ENCODE assay signal across 9 mouse cellular contexts in the genomic region with DNA sequence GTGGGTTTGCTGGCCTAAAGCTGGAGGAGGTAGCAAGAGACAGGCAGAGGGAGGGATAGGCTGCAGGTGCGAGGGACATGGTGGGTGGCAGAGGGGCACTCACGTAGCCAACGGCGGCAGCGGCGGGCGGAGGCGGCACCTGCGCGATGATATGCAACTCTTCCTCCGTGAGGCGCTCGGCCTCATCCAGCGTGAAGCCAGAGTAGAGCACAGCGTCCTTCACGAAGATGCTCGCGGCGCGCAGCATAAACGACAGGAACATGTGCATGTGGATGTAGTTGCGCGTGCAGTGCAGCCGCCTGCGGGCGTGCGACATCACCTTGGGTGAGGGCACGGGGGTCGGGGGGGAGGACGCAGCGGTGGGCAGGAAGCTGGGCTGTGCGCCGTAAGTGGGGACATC. TPM values are rescaled to one million over a fixed set of nuclear protein-coding genes. Genes with fewer than 3 reads are reported as not detected.
DNase-seq lines count a peak whose midpoint lies in the region; ATAC-seq lines count a peak whose summit lies in the region.
"Had no signal": no experiment of that assay in that cellular context is flagged by ENCODE, and none has a peak within 500 bp of the region (broad histone marks: within the 10 kb centered on the region; RNA-seq: fewer than 3 reads in every experiment).

No protein-coding gene starts in this region.

- no peak overlapping the region for H3K9ac ChIP-seq in neural tube, embryonic 11.5 days (ENCODE audit: low read length)
- no peak overlapping the region for H3K9ac ChIP-seq in limb, embryonic 13.5 days
- H3K9ac ChIP-seq in stomach, embryonic 16.5 days (ENCODE audit: low read length) = no peak overlapping the region

- no peaks in the 10 kb centered on the region for H3K9me3 ChIP-seq in neural tube, embryonic 11.5 days (ENCODE audit: control insufficient read depth, low read length)
- no peaks in the 10 kb centered on the region for H3K9me3 ChIP-seq in forebrain, embryonic 10.5 days
- no peaks in the 10 kb centered on the region for H3K9me3 ChIP-seq in limb, embryonic 13.5 days
- no peaks in the 10 kb centered on the region for H3K9me3 ChIP-seq in stomach, embryonic 16.5 days (replicated peaks; ENCODE audit: control insufficient read depth, low read length)

- H3K27ac ChIP-seq in neural tube, embryonic 11.5 days (ENCODE audit: low read depth, low read length) = no peak overlapping the region
- H3K27ac ChIP-seq in forebrain, embryonic 10.5 days = no peak overlapping the region
- no peak overlapping the region for H3K27ac ChIP-seq in limb, embryonic 13.5 days
- no peak overlapping the region for H3K27ac ChIP-seq in stomach, embryonic 16.5 days (ENCODE audit: low read length)

- peaks cover 12% of the 10 kb centered on the region for H3K27me3 ChIP-seq in neural tube, embryonic 11.5 days (ENCODE audit: control insufficient read depth, insufficient read depth, low read length)
- H3K27me3 ChIP-seq in forebrain, embryonic 10.5 days (ENCODE audit: poor library complexity, severe bottlenecking) = peaks cover 74% of the 10 kb centered on the region
- H3K27me3 ChIP-seq in limb, embryonic 13.5 days = peaks cover 42% of the 10 kb centered on the region
- peaks cover 10% of the 10 kb centered on the region for H3K27me3 ChIP-seq in stomach, embryonic 16.5 days (ENCODE audit: control insufficient read depth, insufficient read depth, low read length)

- peaks cover 4% of the 10 kb centered on the region; the same call in 1 of the 2 replicates for H3K36me3 ChIP-seq in neural tube, embryonic 11.5 days (ENCODE audit: control insufficient read depth, insufficient read depth, low read length)
- peaks cover 32% of the 10 kb centered on the region for H3K36me3 ChIP-seq in forebrain, embryonic 10.5 days (replicated peaks)
- peaks cover 95% of the 10 kb centered on the region for H3K36me3 ChIP-seq in limb, embryonic 13.5 days
- no peaks in the 10 kb centered on the region; the same call in 1 of the 2 replicates for H3K36me3 ChIP-seq in stomach, embryonic 16.5 days (ENCODE audit: control insufficient read depth, insufficient read depth, low read length)

- H3K4me1 ChIP-seq in neural tube, embryonic 11.5 days (ENCODE audit: control insufficient read depth, insufficient read depth, low read length) = peaks cover 7% of the 10 kb centered on the region
- H3K4me1 ChIP-seq in forebrain, embryonic 10.5 days = peaks cover 36% of the 10 kb centered on the region
- peaks cover 56% of the 10 kb centered on the region for H3K4me1 ChIP-seq in limb, embryonic 13.5 days
- peaks cover 4% of the 10 kb centered on the region; the same call in 1 of the 2 replicates for H3K4me1 ChIP-seq in stomach, embryonic 16.5 days (ENCODE audit: control insufficient read depth, insufficient read depth, low read length)

- intact Hi-C loops in heart, postnatal 25 days (cut with DNase I) = no loop called here

- DNase-seq in neural tube, embryonic 11.5 days (ENCODE audit: low spot score) = no peak
- no peak for DNase-seq in neural tube, embryonic 10.5 days (ENCODE audit: extremely low spot score, low spot score)
- DNase-seq in forebrain, embryonic 10.5 days (ENCODE audit: extremely low spot score, low spot score) = no peak
- no peak for DNase-seq in layer of hippocampus, adult 9-10 months (ENCODE audit: low spot score)
- no peak for DNase-seq in gastrocnemius, postnatal 25 days
- DNase-seq in heart, postnatal 25 days (ENCODE audit: low spot score) = no peak
- DNase-seq: lung, postnatal 10 days had no signal

- no peak for ATAC-seq in neural tube, embryonic 11.5 days (ENCODE audit: insufficient read depth, low FRiP score, low TSS enrichment)
- no peak for ATAC-seq in limb, embryonic 13.5 days (ENCODE audit: low FRiP score, low read depth)
- ATAC-seq in stomach, embryonic 16.5 days (ENCODE audit: insufficient read depth, low FRiP score) = no peak

- H3K4me3 ChIP-seq in neural tube, embryonic 11.5 days (ENCODE audit: low read depth, low read length) = no peak overlapping the region
- peak overlapping the region; percentile 46 for H3K4me3 ChIP-seq in forebrain, embryonic 10.5 days
- H3K4me3 ChIP-seq in limb, embryonic 13.5 days = no peak overlapping the region; the same call in 1 of the 2 replicates
- no peak overlapping the region; the same call in 1 of the 2 replicates for H3K4me3 ChIP-seq in stomach, embryonic 16.5 days (replicated peaks; ENCODE audit: low read length)

- H3K4me2 ChIP-seq in neural tube, embryonic 11.5 days (ENCODE audit: low read depth) = 0 out of 2 replicates have a peak overlapping the region, but pooled peaks have one; percentile 24
- peak overlapping the region; percentile 36 for H3K4me2 ChIP-seq in limb, embryonic 13.5 days (replicated peaks)
- peak overlapping the region; percentile 36 for H3K4me2 ChIP-seq in stomach, embryonic 16.5 days (ENCODE audit: low read depth, low read length)

- 22% methylated on average over 26 of the region's 33 CpGs for WGBS in neural tube, embryonic 11.5 days
- 3% methylated on average over 33 of the region's 33 CpGs for WGBS in forebrain, embryonic 10.5 days
- 24% methylated on average over 33 of the region's 33 CpGs for WGBS in limb, embryonic 13.5 days
- 31% methylated on average over 32 of the region's 33 CpGs for WGBS in stomach, embryonic 16.5 days

RNA-seq across cellular contexts. Expression of gene Myl3, which starts 14.8 kb away (rescaled TPM):
- 2.9 and 5.3 TPM in 2 replicates for polyA plus RNA-seq in neural tube, embryonic 11.5 days (2014; fragmentation: Nextera tagmentation; extraction: Ambion mirVana)
- 0.27 and 0.54 TPM in 2 replicates for polyA plus RNA-seq in forebrain, embryonic 10.5 days (2016; fragmentation: Nextera tagmentation; extraction: Ambion mirVana)
- 3.5 and 4.8 TPM in 2 replicates for polyA plus RNA-seq in limb, embryonic 13.5 days (2015; fragmentation: Nextera tagmentation; extraction: Ambion mirVana)
- polyA plus RNA-seq in stomach, embryonic 16.5 days (2015; fragmentation: Nextera tagmentation; extraction: Ambion mirVana) = 0.59 and 12.9 TPM in 2 replicates
- total RNA-seq in gastrocnemius, postnatal 25 days (2021) = 100 to 1,000 TPM; 119 to 840 TPM
- over 10,000 TPM; 11,742 to 12,072 TPM for total RNA-seq in heart, postnatal 25 days (2021)

RNA-seq across cellular contexts. Expression of gene Pth1r, which starts 20.1 kb away (rescaled TPM):
- 33.7 and 36.2 TPM in 2 replicates for polyA plus RNA-seq in neural tube, embryonic 11.5 days (2014; fragmentation: Nextera tagmentation; extraction: Ambion mirVana)
- 19.2 and 23.0 TPM in 2 replicates for polyA plus RNA-seq in forebrain, embryonic 10.5 days (2016; fragmentation: Nextera tagmentation; extraction: Ambion mirVana)
- 91.1 and 97.7 TPM in 2 replicates for polyA plus RNA-seq in limb, embryonic 13.5 days (2015; fragmentation: Nextera tagmentation; extraction: Ambion mirVana)
- polyA plus RNA-seq in stomach, embryonic 16.5 days (2015; fragmentation: Nextera tagmentation; extraction: Ambion mirVana) = 17.5 and 17.9 TPM in 2 replicates
- total RNA-seq in gastrocnemius, postnatal 25 days (2021) = 1 to 10 TPM; 1.3 to 2.4 TPM
- 1 to 10 TPM; 7.6 to 7.9 TPM for total RNA-seq in heart, postnatal 25 days (2021)
